Mouse (Mus musculus) layer of hippocampus, postnatal 10 days (tissue): ENCODE data around the gene Olfr851. TPM values are rescaled to one million over a fixed set of nuclear protein-coding genes. Genes with fewer than 3 reads are reported as not detected.

Experiments used
- DNase-seq, 2 experiments: peaks; one replicate each; pipeline ENCODE4 v3.0.0; 2021; ENCODE audit warnings: low spot score in 2 of 2
- long read RNA-seq: library from polyadenylated mRNA; stranded (forward); transcript quantifications from one replicate; pipeline ENCODE4 v2.0.0, GENCODE M21; 2023
- total RNA-seq, 2 experiments: library from RNA; stranded (reverse); gene quantifications; 2 replicates each; pipeline ENCODE4 v1.2.3; 2021

The Olfr851 gene
- not detected for total RNA-seq
- long read RNA-seq: 0 reads

DNA sequence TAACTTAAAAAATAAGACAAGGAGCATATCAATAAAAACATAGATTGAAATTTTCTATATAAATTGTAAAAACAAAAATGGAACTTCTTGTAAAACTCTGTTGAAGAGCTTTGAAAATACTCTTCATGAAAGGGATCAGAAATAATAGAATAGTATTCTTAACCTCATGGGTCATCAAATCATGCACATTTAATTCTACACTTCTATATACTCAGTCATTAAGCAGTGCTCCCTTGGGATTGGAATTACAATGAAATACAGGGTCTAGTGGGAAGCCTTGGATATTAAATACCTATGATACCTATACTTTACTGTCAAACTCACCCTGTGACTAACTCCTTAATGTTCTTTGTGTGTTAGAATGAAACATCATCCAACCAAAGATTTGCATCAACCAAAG lies at the start of gene Olfr851:
TSS of gene Olfr851 (plus strand) at position 301 of the 400 bp plus-strand sequence.
- DNase-seq: no peak

DNA sequence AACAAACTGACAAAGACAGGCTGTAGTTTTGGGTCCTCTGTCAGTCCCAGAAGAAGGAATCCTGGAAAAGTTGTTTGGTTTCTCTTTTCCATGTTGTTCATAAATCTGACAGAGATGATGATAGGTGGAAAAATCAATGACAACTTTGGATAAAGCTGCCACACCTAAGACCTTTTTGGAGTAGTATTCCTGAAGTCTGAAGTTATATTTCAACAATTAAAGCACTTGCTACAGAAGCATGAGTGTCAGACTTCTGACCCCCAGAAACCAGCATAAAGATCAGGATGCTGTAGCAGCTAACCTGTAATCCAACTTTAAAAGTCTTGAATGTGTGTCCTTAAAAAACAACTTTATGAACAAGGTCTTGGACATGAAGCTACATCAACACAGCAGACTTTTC lies 14.9 kb upstream of the Olfr851 start, which contains the start of gene Olfr850:
TSS of gene Olfr850 (minus strand) at position 101 of the 400 bp plus-strand sequence.
- no peak for DNase-seq

DNA sequence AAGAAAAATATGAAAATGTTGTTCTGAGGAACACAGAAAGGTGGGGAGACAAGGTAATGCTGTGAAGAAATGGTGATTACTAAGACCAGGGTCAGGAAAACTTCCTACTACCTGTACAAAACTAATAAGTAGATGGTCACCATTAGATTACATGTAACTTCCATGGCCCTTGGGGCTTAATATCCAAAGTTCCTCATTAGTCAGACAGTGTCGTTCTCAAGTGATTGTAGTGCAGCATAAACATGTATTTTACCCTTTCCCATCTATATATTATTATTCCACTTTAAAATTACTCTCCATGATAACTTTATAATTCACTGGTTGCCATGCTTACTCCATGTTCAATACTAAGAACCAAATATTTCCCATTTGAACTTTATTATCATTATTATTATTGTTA lies 47.9 kb downstream of the Olfr851 start, which contains the start of gene Olfr853:
TSS of gene Olfr853 (minus strand) at position 101 of the 400 bp plus-strand sequence.
- no peak for DNase-seq

Other genes with a start within 250 kb of the Olfr851 start
- not detected for gene Olfr843, start 241.3 kb upstream of the Olfr851 start, total RNA-seq
- gene Olfr844, start 176.9 kb upstream of the Olfr851 start, total RNA-seq: not detected
- gene Olfr845, start 156.8 kb upstream of the Olfr851 start, total RNA-seq: not detected
- gene Olfr846, start 129.3 kb upstream of the Olfr851 start, total RNA-seq: not detected
- not detected for gene Olfr847, start 114.6 kb upstream of the Olfr851 start, total RNA-seq
- not detected for gene Olfr849, start 53.0 kb upstream of the Olfr851 start, total RNA-seq
- gene Olfr850, start 15.0 kb upstream of the Olfr851 start, total RNA-seq: not detected
- gene Olfr853, start 47.8 kb downstream of the Olfr851 start, total RNA-seq: not detected
- not detected for gene Olfr854, start 74.1 kb downstream of the Olfr851 start, total RNA-seq
- gene Olfr855, start 89.3 kb downstream of the Olfr851 start, total RNA-seq: not detected
- gene Zfp317, start 128.8 kb downstream of the Olfr851 start, total RNA-seq: 10 to 100 TPM; 22.9 to 24.6 TPM
- gene Olfr857, start 216.1 kb downstream of the Olfr851 start, total RNA-seq: not detected